Mouse (Mus musculus) kidney, embryonic 16.5 days (tissue): ENCODE data around the gene Aqp11. TPM values are rescaled to one million over a fixed set of nuclear protein-coding genes. Genes with fewer than 3 reads are reported as not detected.

Experiments
- ATAC-seq: fragments of 200-750 bp; cut with Nextera tagmentation; 2 replicates; pipeline ENCODE4 v1.8.0; 2017; ENCODE audit warnings: moderate TSS enrichment; ENCODE audit not compliant: low FRiP score, low TSS enrichment
- H3K27ac ChIP-seq: fragments of 300-500 bp; sonication (generic); 2 replicates; pipeline ENCODE4 v1.5.1; 2014; ENCODE audit warnings: low read length
- H3K27me3 ChIP-seq: fragments of 300-500 bp; sonication (generic); 2 replicates; pipeline ENCODE4 v1.6.1; 2014; ENCODE audit warnings: low read length, control low read depth, mixed read lengths; ENCODE audit not compliant: insufficient read depth
- H3K36me3 ChIP-seq: fragments of 300-500 bp; sonication (generic); 2 replicates; pipeline ENCODE4 v1.6.1; 2014; ENCODE audit warnings: low read length, control low read depth, mixed read lengths; ENCODE audit not compliant: insufficient read depth
- H3K4me1 ChIP-seq: fragments of 300-500 bp; sonication (generic); 2 replicates; pipeline ENCODE4 v1.6.1; 2014; ENCODE audit warnings: low read length, control low read depth, mixed read lengths; ENCODE audit not compliant: insufficient read depth
- H3K4me2 ChIP-seq: fragments of 300-500 bp; sonication (generic); replicated peaks from 2 replicates; pipeline ENCODE4 v1.6.1; 2014; ENCODE audit warnings: low read depth, low read length
- H3K4me3 ChIP-seq: fragments of 300-500 bp; sonication (generic); 2 replicates; pipeline ENCODE4 v1.5.1; 2014; ENCODE audit warnings: mild to moderate bottlenecking, low read length
- H3K9ac ChIP-seq: fragments of 300-500 bp; sonication (generic); replicated peaks from 2 replicates; pipeline ENCODE4 v1.6.1; 2014; ENCODE audit warnings: low read length
- H3K9me3 ChIP-seq: fragments of 300-500 bp; sonication (generic); 2 replicates; pipeline ENCODE4 v1.6.1; 2016; ENCODE audit warnings: low read length, control low read depth
- WGBS: fragments of 180-500 bp; shearing (Covaris S2); extraction: QIAGEN DNeasy Blood & Tissue Kit; methylation state at CpG from one replicate; pipeline ENCODE4 v1.1.7; 2014; 5-methylcytosine and 5-hydroxymethylcytosine counted together
- polyA plus RNA-seq: library from polyadenylated mRNA; unstranded; fragments of >200 nt; fragmentation: Nextera tagmentation; extraction: Ambion mirVana; gene quantifications from 2 replicates; pipeline ENCODE4 v1.2.1, GENCODE M21; 2015

Gene Aqp11
- polyA plus RNA-seq = 25.6 and 29.4 TPM in 2 replicates

- under 1% methylated on average over 50 of the region's 64 CpGs for WGBS
- Histone ChIP-seq H3K4me2 (peak within 1 kb of the TSS; percentile 89), H3K36me3 (no peaks in the 10 kb centered on the region), H3K9me3 (no peaks in the 10 kb centered on the region), H3K27me3 (no peaks in the 10 kb centered on the region; the same call in 1 of the 2 replicates), H3K4me1 (peaks cover 16% of the 10 kb centered on the region; the same call in 1 of the 2 replicates), H3K27ac (peak within 1 kb of the TSS; percentile 61), H3K4me3 (peak within 1 kb of the TSS; percentile 61), H3K9ac (peak within 1 kb of the TSS; percentile 77)
- peak; percentile 97 for ATAC-seq
These were observed at the start of gene Aqp11 for GRCm38 (mm10) chr7:97737638-97738456. TSS of gene Aqp11 (minus strand) at chr7:97738289.

GRCm38 (mm10) chr7:97783523-97783922, 45.4 kb upstream of the Aqp11 start:
- ATAC-seq = no peak
- no peaks in the 10 kb centered on the region for H3K36me3 ChIP-seq
- H3K4me3 ChIP-seq = no peak overlapping the region
- 59% methylated on average over 5 of the region's 5 CpGs for WGBS
- H3K4me1 ChIP-seq = no peaks in the 10 kb centered on the region
- H3K4me2 ChIP-seq = no peak overlapping the region
- no peak overlapping the region for H3K27ac ChIP-seq
- H3K27me3 ChIP-seq = peaks cover 4% of the 10 kb centered on the region; the same call in 1 of the 2 replicates
- no peak overlapping the region for H3K9ac ChIP-seq
- no peaks in the 10 kb centered on the region for H3K9me3 ChIP-seq

DNA sequence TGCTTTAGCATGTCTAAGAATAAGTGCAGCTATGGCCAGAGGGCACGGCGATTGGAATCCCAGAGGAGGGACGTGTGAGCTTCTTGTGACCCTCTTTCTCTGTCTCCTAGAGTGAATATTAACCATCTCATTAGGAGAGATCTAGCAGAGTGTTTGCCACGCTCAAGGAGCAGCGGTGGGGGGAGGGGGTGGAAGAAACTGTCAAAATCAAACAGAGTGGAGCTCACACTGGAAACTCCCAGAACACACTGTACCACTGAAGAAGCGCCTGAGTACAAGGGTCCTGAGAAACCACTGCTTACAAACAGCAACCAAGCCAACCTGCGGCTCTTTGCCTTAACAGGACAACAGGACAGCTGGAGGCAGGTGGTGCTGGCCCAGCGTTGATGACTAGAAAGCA, 43.4 kb upstream of the Aqp11 start:
- Histone ChIP-seq H3K4me1 (no peaks in the 10 kb centered on the region), H3K4me2 (no peak overlapping the region), H3K9ac (no peak overlapping the region), H3K36me3 (no peaks in the 10 kb centered on the region), H3K9me3 (no peaks in the 10 kb centered on the region), H3K4me3 (no peak overlapping the region), H3K27ac (peak overlapping the region; percentile 13; the same call in 1 of the 2 replicates), H3K27me3 (peaks cover 4% of the 10 kb centered on the region; the same call in 1 of the 2 replicates)
- WGBS = 64% methylated on average over 8 of the region's 8 CpGs
- peak; percentile 90 for ATAC-seq

DNA sequence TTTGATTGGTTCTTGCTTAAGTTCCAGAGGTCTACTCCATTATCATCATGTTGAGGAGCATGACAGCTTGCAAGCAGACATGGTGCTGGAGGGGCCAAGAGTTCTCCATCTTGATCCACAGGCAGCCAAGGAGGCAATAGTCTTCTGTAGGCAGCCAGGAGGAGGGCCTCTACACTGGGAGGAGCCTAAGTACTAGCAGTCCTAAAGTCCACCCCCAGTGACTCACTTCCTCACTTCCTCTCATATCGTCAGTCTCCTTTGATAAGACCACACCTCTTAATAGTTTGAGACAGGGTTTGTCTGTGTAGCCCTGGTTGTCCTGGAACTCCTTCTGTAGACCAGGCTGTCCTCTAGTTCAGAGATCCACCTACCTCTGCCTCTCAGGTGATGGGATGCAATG, 42.7 kb upstream of the Aqp11 start:
- Histone ChIP-seq H3K36me3 (no peaks in the 10 kb centered on the region), H3K9me3 (no peaks in the 10 kb centered on the region), H3K27me3 (peaks cover 3% of the 10 kb centered on the region; the same call in 1 of the 2 replicates), H3K4me1 (no peaks in the 10 kb centered on the region), H3K4me2 (no peak overlapping the region), H3K27ac (no peak overlapping the region), H3K4me3 (no peak overlapping the region), H3K9ac (no peak overlapping the region)
- 66% methylated on average over 1 of the region's 1 CpGs for WGBS
- peak; percentile 64; the same call in 1 of the 2 replicates for ATAC-seq

DNA sequence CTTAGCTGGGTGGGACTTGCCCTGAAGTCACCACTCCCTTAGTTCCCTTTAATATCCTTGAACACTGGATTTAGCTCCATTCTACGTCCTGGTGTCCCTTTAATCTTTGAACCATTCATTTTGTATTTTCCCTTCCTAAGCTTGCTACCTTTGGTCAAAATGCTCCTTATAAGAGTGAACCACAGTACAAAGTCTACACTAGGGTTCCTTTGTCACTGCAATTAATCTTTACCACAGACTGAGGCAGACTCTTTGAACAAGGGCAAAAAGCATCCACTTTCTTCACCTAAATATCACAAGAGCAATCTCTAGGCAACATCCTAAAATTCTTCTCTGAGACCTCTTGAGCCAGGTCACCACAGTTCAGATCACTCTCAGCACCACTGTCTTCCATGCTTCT, 42.1 kb upstream of the Aqp11 start:
- H3K36me3 ChIP-seq = no peaks in the 10 kb centered on the region
- H3K4me3 ChIP-seq = no peak overlapping the region
- 89% methylated on average over 1 of the region's 1 CpGs for WGBS
- no peak overlapping the region for H3K9ac ChIP-seq
- no peaks in the 10 kb centered on the region for H3K4me1 ChIP-seq
- no peaks in the 10 kb centered on the region for H3K9me3 ChIP-seq
- H3K27ac ChIP-seq = no peak overlapping the region
- no peaks in the 10 kb centered on the region for H3K27me3 ChIP-seq
- ATAC-seq = no peak
- H3K4me2 ChIP-seq = no peak overlapping the region

GRCm38 (mm10) chr7:97777191-97777590, 39.1 kb upstream of the Aqp11 start:
- 90% methylated on average over 4 of the region's 4 CpGs for WGBS
- H3K9ac ChIP-seq = no peak overlapping the region
- H3K27ac ChIP-seq = no peak overlapping the region
- H3K4me3 ChIP-seq = no peak overlapping the region
- H3K36me3 ChIP-seq = no peaks in the 10 kb centered on the region
- ATAC-seq = no peak
- H3K4me1 ChIP-seq = no peaks in the 10 kb centered on the region
- no peaks in the 10 kb centered on the region for H3K9me3 ChIP-seq
- no peaks in the 10 kb centered on the region for H3K27me3 ChIP-seq
- H3K4me2 ChIP-seq = no peak overlapping the region

DNA sequence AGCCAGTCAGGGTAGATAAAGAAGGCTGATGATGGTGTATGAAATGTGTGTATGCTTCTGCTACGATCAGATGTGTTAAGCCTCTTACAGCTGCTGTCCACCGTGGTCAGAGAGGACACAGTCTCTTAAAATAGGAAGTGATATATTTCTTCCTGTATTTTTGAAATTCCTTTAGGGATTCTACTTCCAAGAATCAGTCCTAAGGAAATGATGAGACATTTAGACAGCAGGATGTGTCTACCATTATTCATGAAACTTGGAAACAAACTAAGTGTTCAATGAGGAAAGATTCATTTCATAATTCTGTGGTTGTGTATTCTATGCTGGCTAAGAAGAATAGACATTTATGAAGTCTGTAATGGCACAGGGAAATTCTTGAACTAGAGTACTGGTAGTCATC, 37.8 kb upstream of the Aqp11 start:
- Histone ChIP-seq H3K36me3 (no peaks in the 10 kb centered on the region), H3K4me3 (no peak overlapping the region), H3K9ac (no peak overlapping the region), H3K27me3 (no peaks in the 10 kb centered on the region), H3K4me1 (no peaks in the 10 kb centered on the region), H3K9me3 (no peaks in the 10 kb centered on the region), H3K27ac (no peak overlapping the region), H3K4me2 (no peak overlapping the region)
- ATAC-seq = no peak
- 55% methylated on average over 2 of the region's 2 CpGs for WGBS

- no peak overlapping the region for H3K9ac ChIP-seq
- H3K27ac ChIP-seq = no peak overlapping the region
- H3K4me3 ChIP-seq = no peak overlapping the region
- no peaks in the 10 kb centered on the region for H3K36me3 ChIP-seq
- ATAC-seq = no peak
- 52% methylated on average over 3 of the region's 3 CpGs for WGBS
- no peaks in the 10 kb centered on the region for H3K9me3 ChIP-seq
- no peaks in the 10 kb centered on the region for H3K27me3 ChIP-seq
- no peak overlapping the region for H3K4me2 ChIP-seq
- no peaks in the 10 kb centered on the region for H3K4me1 ChIP-seq
These were observed 37.3 kb upstream of the Aqp11 start for GRCm38 (mm10) chr7:97775380-97775779.

DNA sequence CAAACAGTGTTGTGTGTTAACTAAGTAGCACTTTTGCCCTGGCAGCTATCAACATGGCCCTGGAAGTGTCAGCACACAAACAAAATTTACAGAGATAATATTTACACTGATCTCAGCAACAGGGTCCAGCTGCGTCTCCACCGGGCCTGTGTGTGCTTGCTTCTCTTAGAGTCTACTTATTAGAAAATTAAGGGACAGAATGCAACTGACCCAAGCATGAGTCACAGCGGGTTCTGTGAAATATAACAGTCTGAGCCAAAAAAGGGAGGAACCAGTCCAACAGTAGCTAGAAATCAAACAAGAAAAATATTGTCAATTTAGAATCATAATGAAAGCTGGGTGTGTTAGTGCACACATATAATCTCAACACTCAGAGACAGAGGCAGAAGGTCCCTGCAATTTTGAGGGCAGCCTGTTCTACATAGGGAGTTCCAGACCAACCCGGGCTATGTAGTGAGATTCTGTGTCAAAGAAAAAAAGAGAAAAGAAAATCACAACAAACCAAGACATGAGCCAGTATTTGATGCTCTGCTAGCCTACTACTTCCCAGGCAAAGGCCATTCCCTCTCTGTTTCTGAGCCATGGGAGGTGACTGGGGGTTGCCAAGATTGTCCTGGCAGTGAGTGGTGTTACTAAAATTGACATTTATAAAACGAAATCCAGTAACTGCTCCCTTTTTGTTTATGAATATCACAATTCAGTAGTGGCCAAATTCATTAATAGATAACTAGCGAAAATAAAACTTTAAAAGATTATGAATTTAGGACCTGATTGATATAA, 32.9 kb upstream of the Aqp11 start:
- Histone ChIP-seq H3K4me1 (no peaks in the 10 kb centered on the region), H3K9me3 (no peaks in the 10 kb centered on the region), H3K36me3 (no peaks in the 10 kb centered on the region), H3K27ac (no peak overlapping the region), H3K9ac (no peak overlapping the region), H3K27me3 (no peaks in the 10 kb centered on the region), H3K4me2 (no peak overlapping the region), H3K4me3 (no peak overlapping the region)
- WGBS = 67% methylated on average over 6 of the region's 6 CpGs
- no peak; the same call in 1 of the 2 replicates for ATAC-seq

- no peaks in the 10 kb centered on the region for H3K9me3 ChIP-seq
- no peaks in the 10 kb centered on the region for H3K27me3 ChIP-seq
- 77% methylated on average over 4 of the region's 4 CpGs for WGBS
- H3K27ac ChIP-seq = no peak overlapping the region
- no peak overlapping the region for H3K9ac ChIP-seq
- H3K36me3 ChIP-seq = no peaks in the 10 kb centered on the region
- H3K4me1 ChIP-seq = no peaks in the 10 kb centered on the region
- no peak overlapping the region for H3K4me3 ChIP-seq
- no peak for ATAC-seq
- no peak overlapping the region for H3K4me2 ChIP-seq
These were observed 30.9 kb upstream of the Aqp11 start for GRCm38 (mm10) chr7:97769020-97769419.
